Mouse (Mus musculus) MEL (cell line): Measurements from ENCODE around the gene Brms1. TPM values are rescaled to one million over a fixed set of nuclear protein-coding genes. Genes with fewer than 3 reads are reported as not detected.

Source experiments
- DNase-seq: peaks from one replicate; pipeline ENCODE4 v3.0.0; 2011; ENCODE audit warnings: low read depth, low spot score
- H3K27ac ChIP-seq: 2 replicates; pipeline ENCODE4 v1.5.1; 2012; ENCODE audit warnings: low read depth, mild to moderate bottlenecking, control low read depth, low read length, moderate library complexity; ENCODE audit not compliant: control insufficient read depth
- H3K27me3 ChIP-seq, 2 experiments: fragments of 150-350 bp in 1 of 2; sonication (generic) in 1 of 2; 2 replicates each; pipeline ENCODE4 v1.6.1; 2012; ENCODE audit warnings: low read length in 2 of 2, mild to moderate bottlenecking in 2 of 2, improper control_type of control experiment in 1 of 2, moderate library complexity in 1 of 2; ENCODE audit not compliant: insufficient read depth in 2 of 2, control insufficient read depth in 1 of 2
- H3K36me3 ChIP-seq, 2 experiments: 2 replicates each; pipeline ENCODE4 v1.6.1; 2012 to 2014; ENCODE audit warnings: low read length in 2 of 2, improper control_type of control experiment in 1 of 2, inconsistent platforms in 1 of 2, mild to moderate bottlenecking in 1 of 2; ENCODE audit not compliant: insufficient read depth in 2 of 2, control insufficient read depth in 1 of 2
- H3K4me1 ChIP-seq, 2 experiments: fragments of 150-350 bp in 1 of 2; sonication (generic) in 1 of 2; 2 replicates each; pipeline ENCODE4 v1.6.1; 2012; ENCODE audit warnings: low read length in 2 of 2, improper control_type of control experiment in 1 of 2, mild to moderate bottlenecking in 1 of 2; ENCODE audit not compliant: insufficient read depth in 2 of 2, control insufficient read depth in 1 of 2
- H3K4me3 ChIP-seq, 2 experiments: fragments of 150-350 bp in 1 of 2; sonication (generic) in 1 of 2; 2 replicates each; pipeline ENCODE4 v1.5.1; 2012; ENCODE audit warnings: low read depth in 2 of 2, low read length in 2 of 2, mild to moderate bottlenecking in 2 of 2, moderate library complexity in 2 of 2, control low read depth in 1 of 2, improper control_type of control experiment in 1 of 2; ENCODE audit not compliant: control insufficient read depth in 1 of 2, insufficient read depth in 1 of 2
- H3K79me2 ChIP-seq: 2 replicates; pipeline ENCODE4 v1.6.1; 2012; ENCODE audit warnings: mild to moderate bottlenecking, low read length, moderate library complexity; ENCODE audit not compliant: control insufficient read depth, poor library complexity, insufficient read depth
- H3K9ac ChIP-seq: 2 replicates; pipeline ENCODE4 v1.6.1; 2012; ENCODE audit warnings: low read depth, mild to moderate bottlenecking, control low read depth, low read length, moderate library complexity; ENCODE audit not compliant: control insufficient read depth, poor library complexity, severe bottlenecking
- H3K9me3 ChIP-seq: fragments of 150-350 bp; sonication (generic); replicated peaks from 2 replicates; pipeline ENCODE4 v1.6.1; 2012; ENCODE audit warnings: mild to moderate bottlenecking, low read length, improper control_type of control experiment, moderate library complexity; ENCODE audit not compliant: insufficient read depth
- BHLHE40 ChIP-seq: IDR thresholded peaks from 2 replicates; pipeline ENCODE4 v1.6.1; 2012; ENCODE audit warnings: low read depth, mild to moderate bottlenecking, inconsistent platforms, low read length, improper control_type of control experiment, borderline replicate concordance
- CHD2 ChIP-seq: IDR thresholded peaks from 2 replicates; pipeline ENCODE4 v1.6.1; 2011; ENCODE audit warnings: low read length, improper control_type of control experiment
- CTCF ChIP-seq, 3 experiments: IDR thresholded peaks in 2 of 3; conservative IDR thresholded peaks in 1 of 3; 2 replicates each; pipeline ENCODE4 v1.5.1; 2011 to 2012; ENCODE audit warnings: low read length in 3 of 3, low read depth in 2 of 3, mild to moderate bottlenecking in 2 of 3, improper control_type of control experiment in 1 of 3, inconsistent platforms in 1 of 3, mixed read lengths in 1 of 3, moderate library complexity in 1 of 3; ENCODE audit not compliant: control insufficient read depth in 1 of 3, insufficient read depth in 1 of 3, poor library complexity in 1 of 3, severe bottlenecking in 1 of 3
- E2F4 ChIP-seq: IDR thresholded peaks from 2 replicates; pipeline ENCODE4 v1.6.1; 2011; ENCODE audit warnings: low read depth, low read length, improper control_type of control experiment, borderline replicate concordance
- ELF1 ChIP-seq: IDR thresholded peaks from 2 replicates; pipeline ENCODE4 v1.6.1; 2014; ENCODE audit warnings: low read depth, mild to moderate bottlenecking, inconsistent platforms, low read length, improper control_type of control experiment, moderate library complexity
- EP300 ChIP-seq, 2 experiments: IDR thresholded peaks; 2 replicates each; pipeline ENCODE4 v1.6.1; 2011; ENCODE audit warnings: improper control_type of control experiment in 2 of 2, low read length in 2 of 2, low read depth in 1 of 2, mild to moderate bottlenecking in 1 of 2
- GABPA ChIP-seq: IDR thresholded peaks from 2 replicates; pipeline ENCODE4 v1.6.1; 2012; ENCODE audit warnings: low read depth, mild to moderate bottlenecking, inconsistent platforms, low read length, improper control_type of control experiment, moderate library complexity
- HCFC1 ChIP-seq: IDR thresholded peaks from 2 replicates; pipeline ENCODE4 v1.6.1; 2012; ENCODE audit warnings: low read depth, mild to moderate bottlenecking, inconsistent platforms, low read length, improper control_type of control experiment, moderate library complexity
- JUND ChIP-seq: IDR thresholded peaks from 2 replicates; pipeline ENCODE4 v1.6.1; 2011; ENCODE audit warnings: low read depth, mild to moderate bottlenecking, improper control_type of control experiment, low read length
- KAT2A ChIP-seq: conservative IDR thresholded peaks from 2 replicates; pipeline ENCODE4 v1.6.1; 2012; ENCODE audit warnings: low read depth, low read length, improper control_type of control experiment, inconsistent platforms
- MAFK ChIP-seq: IDR thresholded peaks from 2 replicates; pipeline ENCODE4 v1.6.1; 2011; ENCODE audit warnings: low read depth, mild to moderate bottlenecking, low read length, improper control_type of control experiment, borderline replicate concordance
- MAZ ChIP-seq: IDR thresholded peaks from 2 replicates; pipeline ENCODE4 v1.6.1; 2012; ENCODE audit warnings: low read depth, mild to moderate bottlenecking, inconsistent platforms, low read length, improper control_type of control experiment
- MEF2A ChIP-seq: IDR thresholded peaks from 2 replicates; pipeline ENCODE4 v1.6.1; 2014; ENCODE audit warnings: low read depth, mild to moderate bottlenecking, inconsistent platforms, low read length, improper control_type of control experiment; ENCODE audit not compliant: poor library complexity, insufficient replicate concordance, severe bottlenecking; ENCODE audit errors: extremely low read depth
- MXI1 ChIP-seq: IDR thresholded peaks from 2 replicates; pipeline ENCODE4 v1.6.1; 2011; ENCODE audit warnings: mild to moderate bottlenecking, low read depth, low read length, improper control_type of control experiment
- NELFE ChIP-seq: IDR thresholded peaks from 2 replicates; pipeline ENCODE4 v1.6.1; 2011; ENCODE audit warnings: low read depth, low read length, improper control_type of control experiment
- NRF1 ChIP-seq: IDR thresholded peaks from 2 replicates; pipeline ENCODE4 v1.6.1; 2014; ENCODE audit warnings: low read depth, mild to moderate bottlenecking, inconsistent platforms, low read length, improper control_type of control experiment, moderate library complexity; ENCODE audit not compliant: poor library complexity, insufficient read depth, severe bottlenecking
- POLR2A ChIP-seq, 2 experiments: IDR thresholded peaks; 2 replicates each; pipeline ENCODE4 v1.6.1; 2011 to 2012; ENCODE audit warnings: low read length in 2 of 2, mild to moderate bottlenecking in 2 of 2, control low read depth in 1 of 2, improper control_type of control experiment in 1 of 2, low read depth in 1 of 2, moderate library complexity in 1 of 2; ENCODE audit not compliant: control insufficient read depth in 1 of 2, insufficient read depth in 1 of 2, poor library complexity in 1 of 2
- RAD21 ChIP-seq: IDR thresholded peaks from 2 replicates; pipeline ENCODE4 v1.6.1; 2011; ENCODE audit warnings: mild to moderate bottlenecking, low read depth, low read length, improper control_type of control experiment
- RCOR1 ChIP-seq: IDR thresholded peaks from 2 replicates; pipeline ENCODE4 v1.6.1; 2012; ENCODE audit warnings: low read depth, mild to moderate bottlenecking, inconsistent platforms, low read length, improper control_type of control experiment
- SIN3A ChIP-seq: IDR thresholded peaks from 2 replicates; pipeline ENCODE4 v1.6.1; 2012; ENCODE audit warnings: low read length, improper control_type of control experiment, inconsistent platforms
- SMC3 ChIP-seq: IDR thresholded peaks from 2 replicates; pipeline ENCODE4 v1.6.1; 2011; ENCODE audit warnings: low read depth, low read length, improper control_type of control experiment
- USF1 ChIP-seq: IDR thresholded peaks from 2 replicates; pipeline ENCODE4 v1.6.1; 2014; ENCODE audit warnings: low read depth, mild to moderate bottlenecking, inconsistent platforms, low read length, improper control_type of control experiment, moderate library complexity
- ZC3H11A ChIP-seq: IDR thresholded peaks from 2 replicates; pipeline ENCODE4 v1.6.1; 2012; ENCODE audit warnings: low read depth, mild to moderate bottlenecking, inconsistent platforms, low read length, improper control_type of control experiment
- ZKSCAN1 ChIP-seq: IDR thresholded peaks from 2 replicates; pipeline ENCODE4 v1.6.1; 2012; ENCODE audit warnings: low read depth, mild to moderate bottlenecking, inconsistent platforms, low read length, improper control_type of control experiment, moderate library complexity
- ZMIZ1 ChIP-seq: IDR thresholded peaks from 2 replicates; pipeline ENCODE4 v1.6.1; 2012; ENCODE audit warnings: low read depth, mild to moderate bottlenecking, inconsistent platforms, low read length, improper control_type of control experiment, moderate library complexity
- ZNF384 ChIP-seq: IDR thresholded peaks from 2 replicates; pipeline ENCODE4 v1.6.1; 2012; ENCODE audit warnings: low read depth, mild to moderate bottlenecking, inconsistent platforms, low read length, improper control_type of control experiment
- polyA plus RNA-seq, 2 experiments: library from polyadenylated mRNA; stranded (reverse) in 1 of 2; unstranded in 1 of 2; fragments of >175 nt in 1 of 2; fragments of >200 nt in 1 of 2; gene quantifications; 2 replicates each; pipeline versions ENCODE4 v1.2.1 to v1.2.4; 2012; ENCODE audit warnings: low replicate concordance in 2 of 2, low read depth in 1 of 2; ENCODE audit not compliant: insufficient read length in 2 of 2, insufficient read depth in 1 of 2, missing spikeins in 1 of 2
- total RNA-seq: library from RNA; depleted of rRNA; stranded (reverse); fragments of 300-350 nt; gene quantifications from 2 replicates; pipeline ENCODE4 v1.2.3, GENCODE M21; 2012

The Brms1 gene
- total and polyA plus RNA-seq, 3 experiments, result 29.6 to 78.6 TPM; not detected in 1

DNA sequence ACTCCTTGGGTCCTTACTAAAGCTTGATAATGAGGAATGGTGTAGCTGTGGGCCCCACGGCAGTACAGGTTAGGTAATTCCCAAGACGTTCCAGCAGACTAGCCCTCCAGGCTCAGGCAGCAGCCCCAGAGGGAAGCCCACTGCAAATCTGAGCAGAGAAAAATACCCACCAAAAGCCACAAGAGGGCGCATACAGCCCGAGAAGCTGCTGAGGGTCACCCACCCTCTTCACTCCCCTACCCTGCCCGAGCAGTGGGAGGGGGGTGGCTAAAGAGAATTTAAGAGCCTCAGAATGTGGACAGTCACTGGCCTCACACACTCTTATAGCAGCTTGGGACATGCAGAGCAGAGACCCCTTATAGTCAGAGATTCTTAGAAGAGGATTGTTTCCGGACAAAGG, 15.1 kb downstream of the Brms1 start:
- DNase-seq, result peak; percentile 62
- Histone ChIP-seq H3K9ac (no peak overlapping the region), H3K36me3 (peaks cover 0 to 21% of the 10 kb centered on the region in 2 experiments; a peak in 2 of 4 replicates), H3K79me2 (no peaks in the 10 kb centered on the region), H3K4me1 (peaks cover 7 to 41% of the 10 kb centered on the region in 2 experiments; a peak in 3 of 4 replicates), H3K9me3 (no peaks in the 10 kb centered on the region), H3K27ac (no peak overlapping the region), H3K27me3 (no peaks in the 10 kb centered on the region), H3K4me3 (no peak overlapping the region)
- TF ChIP-seq GABPA (no peak), RAD21 (peak; percentile 70), SMC3 (peak; percentile 81), USF1 (no peak), RCOR1 (no peak), BHLHE40 (no peak), KAT2A (no peak), E2F4 (no peak), ZC3H11A (peak; percentile 69), NRF1 (no peak), CTCF (IDR thresholded peaks at IDR 0.05 in 2 of 3, conservative IDR thresholded peaks at IDR 0.05 in 1 of 3; ENCODE audit: control insufficient read depth in 1 of 3, insufficient read depth in 1 of 3, low read depth in 2 of 3, low read length in 3 of 3, poor library complexity in 1 of 3, severe bottlenecking in 1 of 3) (peak; percentile 72 to 84 (median 79)), POLR2A (IDR thresholded peaks at IDR 0.05; ENCODE audit: control insufficient read depth in 1 of 2, insufficient read depth in 1 of 2, low read depth in 1 of 2, low read length in 2 of 2, poor library complexity in 1 of 2) (no peak)

DNA sequence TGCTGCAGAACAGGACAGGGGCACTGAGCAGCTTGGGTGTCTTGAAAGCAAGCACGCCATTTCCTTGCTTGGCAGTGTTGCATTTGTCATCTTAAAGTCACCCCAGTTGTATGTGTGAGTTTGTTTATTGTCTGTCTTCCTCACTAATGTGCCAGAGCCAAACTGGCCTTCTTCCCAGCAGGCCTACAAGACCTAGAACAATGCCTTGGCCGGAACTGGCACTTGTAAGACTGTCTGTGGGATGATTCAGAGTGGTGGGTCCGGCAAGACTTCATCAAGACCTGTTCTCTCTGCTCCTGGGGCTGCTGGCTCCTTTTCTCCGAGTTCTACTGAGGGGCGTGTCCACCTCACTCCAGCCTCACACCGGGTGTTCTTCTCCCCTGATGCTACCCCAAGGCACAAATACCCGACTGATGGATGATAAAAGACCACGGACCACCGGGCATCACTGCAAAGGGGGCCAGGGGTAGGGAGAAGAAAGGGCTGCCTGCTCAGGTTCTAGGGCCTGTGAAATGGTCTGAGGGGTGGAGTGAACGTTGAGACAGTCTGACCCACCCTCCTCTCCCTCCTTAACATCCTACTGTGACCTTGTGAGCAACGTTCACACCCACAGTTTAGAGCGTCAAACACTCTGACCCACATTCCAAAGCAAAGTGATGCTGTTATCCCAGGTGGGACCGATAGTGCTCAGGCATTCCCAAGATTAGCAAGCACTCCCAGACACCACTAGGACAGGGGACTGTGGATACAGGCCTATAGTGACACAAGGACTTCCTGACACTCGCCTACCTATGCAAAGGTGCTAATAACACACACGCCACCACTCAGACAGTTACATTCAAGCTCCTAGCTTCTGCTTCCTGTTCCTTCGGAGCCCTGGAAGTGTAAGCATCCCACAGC, 17.0 kb downstream of the Brms1 start:
- no peaks in the 10 kb centered on the region for H3K27me3 ChIP-seq
- peaks cover 7 to 48% of the 10 kb centered on the region in 2 experiments; a peak in 3 of 4 replicates for H3K4me1 ChIP-seq
- H3K9me3 ChIP-seq, result no peaks in the 10 kb centered on the region
- H3K79me2 ChIP-seq, result no peaks in the 10 kb centered on the region
- DNase-seq, result no peak
- H3K4me3 ChIP-seq, result no peak overlapping the region
- peaks cover 0 to 24% of the 10 kb centered on the region in 2 experiments; a peak in 2 of 4 replicates for H3K36me3 ChIP-seq
- no peak for TF ChIP-seq CHD2
- TF ChIP-seq ZNF384, result no peak
- TF ChIP-seq MXI1, result no peak
- TF ChIP-seq EP300 (IDR thresholded peaks at IDR 0.05; ENCODE audit: low read depth in 1 of 2, low read length in 2 of 2), result no peak
- no peak for TF ChIP-seq NELFE
- TF ChIP-seq MAFK, result no peak
- TF ChIP-seq E2F4, result no peak
- TF ChIP-seq BHLHE40, result no peak
- no peak for TF ChIP-seq POLR2A (IDR thresholded peaks at IDR 0.05; ENCODE audit: control insufficient read depth in 1 of 2, insufficient read depth in 1 of 2, low read depth in 1 of 2, low read length in 2 of 2, poor library complexity in 1 of 2)
- no peak for TF ChIP-seq SMC3
- TF ChIP-seq ELF1, result no peak
- TF ChIP-seq JUND, result no peak
- TF ChIP-seq SIN3A, result no peak
- no peak for TF ChIP-seq MEF2A
- TF ChIP-seq ZMIZ1, result no peak
- TF ChIP-seq ZKSCAN1, result no peak
- TF ChIP-seq MAZ, result no peak
- TF ChIP-seq CTCF (IDR thresholded peaks at IDR 0.05 in 2 of 3, conservative IDR thresholded peaks at IDR 0.05 in 1 of 3; ENCODE audit: control insufficient read depth in 1 of 3, insufficient read depth in 1 of 3, low read depth in 2 of 3, low read length in 3 of 3, poor library complexity in 1 of 3, severe bottlenecking in 1 of 3), result no peak
- no peak for TF ChIP-seq HCFC1
- no peak overlapping the region for H3K27ac ChIP-seq
- no peak overlapping the region for H3K9ac ChIP-seq
